Mouse (Mus musculus) cerebellum, adult 2 months (tissue): ENCODE measurements around the gene Plppr2.

Experiments used
- CTCF ChIP-seq: fragments of 200-500 bp; IDR thresholded peaks from 2 replicates; pipeline ENCODE4 v1.5.1; 2011; ENCODE audit warnings: low read depth, mild to moderate bottlenecking, control low read depth, low read length, moderate library complexity, borderline replicate concordance; ENCODE audit not compliant: insufficient read depth
- POLR2A ChIP-seq: fragments of 200-500 bp; IDR thresholded peaks from 2 replicates; pipeline ENCODE4 v1.6.1; 2011; ENCODE audit warnings: low read length, control low read depth, borderline replicate concordance; ENCODE audit not compliant: insufficient read depth

- no peak for TF ChIP-seq POLR2A
- no peak for TF ChIP-seq CTCF
These were observed 47.6 kb upstream of the Plppr2 start for GRCm38 (mm10) chr9:21889229-21889628.
